Mouse (Mus musculus): ENCODE data around the gene Hoxa5.

Gene Hoxa5

GRCm38 (mm10) chr6:52178918-52179665 lies 25.3 kb downstream of the Hoxa5 start:
- DNase-seq (ENCODE audit: low read depth, low spot score) = no peak

- no peak for DNase-seq (ENCODE audit: low read depth, low spot score)
These were observed 26.6 kb downstream of the Hoxa5 start for GRCm38 (mm10) chr6:52177806-52178205.

GRCm38 (mm10) chr6:52177061-52177735 lies 27.2 kb downstream of the Hoxa5 start, which contains the start of gene 5730596B20Rik:
Gene 5730596B20Rik (plus strand): TSS chr6:52177498.
- no peak for DNase-seq (ENCODE audit: low read depth, low spot score)

GRCm38 (mm10) chr6:52176391-52176790 lies 28.0 kb downstream of the Hoxa5 start:
- DNase-seq (ENCODE audit: low read depth, low spot score) = no peak

- no peak for DNase-seq (ENCODE audit: low read depth, low spot score)
These were observed 28.5 kb downstream of the Hoxa5 start for GRCm38 (mm10) chr6:52175864-52176263.

GRCm38 (mm10) chr6:52174968-52175751 lies 29.2 kb downstream of the Hoxa5 start:
- no peak for DNase-seq (ENCODE audit: low read depth, low spot score)

- no peak for DNase-seq (ENCODE audit: low read depth, low spot score)
These were observed 30.7 kb downstream of the Hoxa5 start for GRCm38 (mm10) chr6:52173648-52174047.

- no peak for DNase-seq (ENCODE audit: low read depth, low spot score)
These were observed 31.9 kb downstream of the Hoxa5 start for GRCm38 (mm10) chr6:52172501-52172900.

GRCm38 (mm10) chr6:52171938-52172337 lies 32.4 kb downstream of the Hoxa5 start:
- no peak for DNase-seq (ENCODE audit: low read depth, low spot score)

- DNase-seq (ENCODE audit: low read depth, low spot score) = no peak
These were observed 33.1 kb downstream of the Hoxa5 start for GRCm38 (mm10) chr6:52171331-52171730.

- DNase-seq (ENCODE audit: low read depth, low spot score) = no peak
These were observed 33.5 kb downstream of the Hoxa5 start for GRCm38 (mm10) chr6:52170898-52171223.

- DNase-seq (ENCODE audit: low read depth, low spot score) = no peak
These were observed 34.1 kb downstream of the Hoxa5 start for GRCm38 (mm10) chr6:52170166-52170897.

- DNase-seq (ENCODE audit: low read depth, low spot score) = no peak
These were observed 34.8 kb downstream of the Hoxa5 start for GRCm38 (mm10) chr6:52169499-52170165.

- no peak for DNase-seq (ENCODE audit: low read depth, low spot score)
These were observed 36.0 kb downstream of the Hoxa5 start for GRCm38 (mm10) chr6:52168191-52169055.

- no peak for DNase-seq (ENCODE audit: low read depth, low spot score)
These were observed 36.6 kb downstream of the Hoxa5 start for GRCm38 (mm10) chr6:52167736-52168161.

GRCm38 (mm10) chr6:52167176-52167575 lies 37.2 kb downstream of the Hoxa5 start:
- no peak for DNase-seq (ENCODE audit: low read depth, low spot score)

- no peak for DNase-seq (ENCODE audit: low read depth, low spot score)
These were observed 37.8 kb downstream of the Hoxa5 start for GRCm38 (mm10) chr6:52166431-52167077.

GRCm38 (mm10) chr6:52165441-52166370 lies 38.7 kb downstream of the Hoxa5 start:
- no peak for DNase-seq (ENCODE audit: low read depth, low spot score)

All from CD4-positive helper T cell, adult 2 months (primary cell).